Mouse (Mus musculus) frontal cortex, adult 2 months (tissue): ENCODE data around the gene Acot4. TPM values are rescaled to one million over a fixed set of nuclear protein-coding genes. Genes with fewer than 3 reads are reported as not detected.
A peak's percentile ranks its signal among the peaks of the same experiment; 100 is the strongest.
"Not testable (repeated sequence)": the region's sequence is repeated elsewhere in the genome, so short reads cannot be mapped to it uniquely, and the experiment has no call there.

Source experiments
- DNase-seq, 2 experiments: peaks; one replicate each; pipeline ENCODE4 v3.0.0; 2022; ENCODE audit warnings: low spot score in 1 of 2; ENCODE audit errors: extremely low spot score in 1 of 2
- polyA plus RNA-seq: library from polyadenylated mRNA; depleted of rRNA; stranded (reverse); fragments of >200 nt; gene quantifications from 2 replicates; pipeline ENCODE4 v1.2.3, GENCODE M21; 2012; rRNA removed

The Acot4 gene
- 1.8 and 2.0 TPM in 2 replicates for polyA plus RNA-seq

DNA sequence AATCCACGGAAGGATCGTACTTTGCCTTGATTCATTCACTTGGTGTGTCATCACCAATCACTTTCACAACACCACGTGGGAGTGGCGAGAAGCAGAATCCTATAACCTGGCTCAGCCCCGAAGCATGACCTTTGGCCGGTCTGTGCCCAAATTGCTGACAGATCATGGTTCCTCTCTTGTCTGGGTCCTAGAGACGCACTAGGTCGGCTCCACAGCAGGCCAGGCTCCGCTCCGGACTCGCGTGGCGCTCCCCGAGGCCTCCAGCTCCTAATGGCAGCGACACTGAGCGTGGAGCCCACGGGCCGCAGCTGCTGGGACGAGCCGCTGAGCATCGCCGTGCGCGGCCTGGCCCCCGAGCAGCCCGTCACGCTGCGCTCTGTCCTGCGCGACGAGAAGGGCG is at the start of gene Acot4:
Acot4 (plus strand) TSS at position 139 of the 400 bp plus-strand sequence.
- peak in 1 of 2 experiments; percentile 21 for DNase-seq

DNA sequence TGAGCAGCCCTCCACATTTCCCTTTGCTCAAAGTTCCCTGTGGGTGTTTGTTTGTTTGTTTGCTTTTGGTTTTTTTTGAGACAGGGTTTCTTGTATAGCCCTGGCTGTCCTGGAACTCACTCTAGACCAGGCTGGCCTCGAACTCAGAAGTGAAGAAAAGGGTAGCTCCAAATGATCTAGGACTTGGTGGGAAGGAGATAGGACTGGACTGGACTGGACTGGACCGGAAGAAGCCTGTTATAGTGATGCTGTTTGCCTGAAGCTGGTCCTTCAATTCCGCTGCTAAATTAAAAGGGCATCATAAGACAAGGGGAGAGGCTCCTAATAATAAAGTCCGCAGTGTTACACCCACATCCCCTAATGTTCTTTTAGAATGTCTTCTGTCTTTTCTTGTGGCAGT is 49.7 kb upstream of the Acot4 start:
- no peak for DNase-seq

DNA sequence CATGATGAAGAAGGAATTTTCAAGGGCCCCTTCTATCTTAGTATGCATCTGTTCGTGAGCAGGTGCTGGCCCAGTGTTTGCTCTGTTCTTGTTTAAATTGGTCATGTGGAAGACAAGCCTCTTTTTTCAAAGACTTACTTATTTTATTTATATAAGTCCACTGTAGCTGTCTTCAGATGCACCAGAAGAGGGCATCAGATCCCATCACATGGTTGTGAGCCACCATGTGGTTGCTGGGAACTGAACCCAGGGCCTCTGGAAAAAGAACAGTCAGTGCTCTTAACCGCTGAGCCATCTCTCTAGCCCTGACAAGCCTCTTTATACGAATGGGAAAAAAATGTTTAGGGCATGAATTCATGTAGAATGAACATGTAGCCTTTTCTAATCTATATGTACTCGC is 48.8 kb upstream of the Acot4 start:
- DNase-seq: no peak

DNA sequence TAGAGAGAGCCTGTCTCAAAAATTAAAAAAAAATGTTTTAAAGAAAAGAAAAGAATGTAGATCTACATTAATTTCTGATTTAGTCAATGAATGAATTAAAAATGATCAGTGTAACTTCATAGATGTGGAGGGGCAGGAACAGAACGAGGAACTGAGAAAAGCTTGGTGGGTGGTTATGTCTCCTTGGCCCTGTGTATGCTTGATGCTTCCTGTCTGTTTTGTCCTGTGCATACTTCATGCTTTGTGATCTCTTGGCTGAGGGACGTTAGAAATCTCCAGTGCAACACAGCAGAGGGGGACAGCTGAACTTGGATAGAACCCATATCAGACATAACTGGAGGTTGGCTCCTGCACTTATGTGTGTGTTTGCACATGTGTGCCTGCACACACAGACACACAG is 41.0 kb upstream of the Acot4 start:
- DNase-seq: no peak

DNA sequence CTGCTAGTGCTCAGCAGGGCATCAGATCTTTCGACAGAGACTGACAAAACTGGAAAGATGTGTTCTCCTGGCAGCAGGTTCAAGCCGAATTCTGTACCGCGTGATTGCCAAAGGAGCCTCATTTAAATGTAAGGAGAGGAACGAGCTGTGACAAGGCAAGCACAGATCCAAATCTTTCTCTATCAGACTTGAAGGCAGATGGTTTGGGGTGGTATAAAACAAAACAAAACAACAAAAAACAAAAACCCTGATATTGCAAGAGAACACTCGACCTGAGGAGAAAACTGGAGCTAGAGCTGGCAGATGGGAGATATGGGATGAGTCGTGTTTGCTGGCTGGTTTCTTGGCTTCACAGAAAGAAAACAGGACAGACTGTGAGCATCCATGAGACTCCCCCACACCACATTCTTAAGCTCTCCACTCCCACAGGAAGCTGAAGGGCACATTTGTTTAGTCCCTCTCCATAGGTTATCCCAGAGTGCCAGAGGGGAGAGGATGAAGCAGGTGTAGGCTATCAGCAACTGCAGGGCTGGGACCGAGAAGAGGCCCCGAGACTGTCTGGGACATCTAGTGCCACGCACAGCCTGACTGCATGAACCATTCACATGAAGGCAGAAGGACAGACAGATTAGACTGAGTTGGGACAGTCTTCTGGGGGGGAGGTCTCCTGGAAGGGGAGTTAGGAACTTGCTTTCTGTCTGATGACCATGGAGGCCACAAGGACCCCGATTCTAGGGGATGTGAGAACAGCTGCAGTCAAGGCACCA is 39.7 kb upstream of the Acot4 start:
- DNase-seq: no peak

DNA sequence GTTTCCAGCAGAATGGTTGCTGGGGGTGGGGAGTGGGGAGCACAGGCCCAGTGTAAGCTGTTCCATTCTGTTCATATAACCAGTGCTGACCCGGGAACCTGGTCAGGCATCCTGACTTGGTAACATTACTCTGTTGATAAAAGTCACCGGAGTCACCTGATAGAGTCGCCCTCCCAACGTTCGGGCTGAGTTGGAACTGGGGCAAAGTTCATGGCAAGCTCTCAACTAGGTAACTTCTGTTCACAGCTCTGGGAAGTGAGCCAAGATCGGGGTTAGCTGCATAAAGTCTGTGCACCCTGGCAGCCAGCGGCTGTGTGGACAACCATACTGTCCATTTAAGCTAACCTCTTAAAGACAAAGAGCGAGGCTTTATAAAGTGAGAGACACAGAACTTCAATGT is 38.9 kb upstream of the Acot4 start:
- not testable (repeated sequence) for DNase-seq

DNA sequence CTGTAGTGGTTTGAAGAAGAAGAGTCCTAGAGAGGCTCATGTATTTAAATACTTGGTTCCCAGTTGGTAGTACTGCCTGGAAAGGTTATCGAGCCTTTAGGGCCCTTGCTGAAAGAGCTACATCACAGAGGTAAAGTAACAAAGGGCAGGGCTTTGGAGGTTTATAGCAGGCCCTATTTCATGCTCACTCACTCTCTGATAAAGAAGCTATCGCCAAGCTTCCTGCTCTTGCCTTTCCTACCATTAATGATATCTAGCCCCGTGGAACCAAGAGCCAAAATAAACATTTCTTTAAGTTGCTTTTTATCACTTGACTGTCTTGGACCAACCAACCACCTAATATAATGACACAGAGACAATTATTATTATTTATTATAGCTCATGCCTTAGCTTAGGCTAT is 37.8 kb upstream of the Acot4 start:
- DNase-seq: no peak

DNA sequence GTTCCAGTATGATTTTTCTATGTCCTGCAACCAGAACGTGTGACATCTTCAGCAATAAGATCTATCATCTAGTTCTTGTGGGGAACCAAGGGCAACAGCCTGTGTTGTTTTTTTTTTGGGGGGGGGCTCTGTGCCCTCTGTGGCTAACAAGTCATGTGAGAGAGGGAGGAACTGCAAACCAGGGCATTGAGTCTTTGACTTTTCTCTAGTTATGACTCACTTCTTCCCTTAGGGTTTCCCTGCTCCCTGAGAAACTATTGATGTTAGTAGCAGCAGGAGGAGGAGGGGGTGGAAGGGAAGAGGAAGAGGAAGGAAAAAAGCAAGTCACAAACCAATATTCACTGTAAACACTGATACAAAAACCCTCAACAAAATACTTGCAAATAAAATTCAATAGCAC is 34.3 kb upstream of the Acot4 start:
- DNase-seq: no peak

DNA sequence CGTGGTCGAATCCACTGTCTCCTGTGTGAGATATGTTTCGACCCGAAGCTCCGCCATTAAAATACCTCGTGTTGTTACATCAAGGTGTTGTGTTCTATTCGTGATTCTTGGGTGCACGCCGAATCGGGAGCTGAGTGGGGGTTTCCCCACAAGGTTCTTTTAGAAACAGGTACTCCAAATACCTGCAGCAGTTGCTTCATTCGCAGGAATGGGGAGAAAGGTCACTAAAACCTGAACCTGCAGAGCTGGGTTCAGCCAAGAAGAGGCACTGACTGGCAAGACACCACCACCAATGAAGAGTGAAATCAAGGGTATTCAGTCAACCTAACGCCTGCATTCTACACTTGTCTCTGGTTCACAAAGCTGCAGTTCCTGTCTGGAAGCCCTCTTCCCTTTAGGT is 29.9 kb upstream of the Acot4 start:
- no peak for DNase-seq

DNA sequence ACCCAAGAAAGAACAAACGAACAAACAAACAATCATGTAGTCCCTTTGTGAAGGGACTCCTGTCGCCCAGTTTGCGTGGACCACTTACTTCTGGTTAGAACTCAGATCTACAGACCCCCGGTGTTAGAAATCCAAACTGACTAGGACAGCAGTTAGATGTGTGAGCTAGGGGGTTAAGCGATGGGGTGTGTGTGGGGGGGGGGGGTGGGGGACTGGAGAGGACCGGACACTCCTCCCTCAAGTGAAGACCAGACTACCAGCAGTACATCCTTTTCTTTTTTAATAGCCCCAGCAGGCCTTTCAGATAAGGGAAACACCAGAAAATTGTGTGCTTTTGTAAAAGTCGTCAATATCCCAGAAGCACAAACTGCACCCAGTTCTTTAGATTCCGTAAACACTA is 29.4 kb upstream of the Acot4 start:
- no peak for DNase-seq

DNA sequence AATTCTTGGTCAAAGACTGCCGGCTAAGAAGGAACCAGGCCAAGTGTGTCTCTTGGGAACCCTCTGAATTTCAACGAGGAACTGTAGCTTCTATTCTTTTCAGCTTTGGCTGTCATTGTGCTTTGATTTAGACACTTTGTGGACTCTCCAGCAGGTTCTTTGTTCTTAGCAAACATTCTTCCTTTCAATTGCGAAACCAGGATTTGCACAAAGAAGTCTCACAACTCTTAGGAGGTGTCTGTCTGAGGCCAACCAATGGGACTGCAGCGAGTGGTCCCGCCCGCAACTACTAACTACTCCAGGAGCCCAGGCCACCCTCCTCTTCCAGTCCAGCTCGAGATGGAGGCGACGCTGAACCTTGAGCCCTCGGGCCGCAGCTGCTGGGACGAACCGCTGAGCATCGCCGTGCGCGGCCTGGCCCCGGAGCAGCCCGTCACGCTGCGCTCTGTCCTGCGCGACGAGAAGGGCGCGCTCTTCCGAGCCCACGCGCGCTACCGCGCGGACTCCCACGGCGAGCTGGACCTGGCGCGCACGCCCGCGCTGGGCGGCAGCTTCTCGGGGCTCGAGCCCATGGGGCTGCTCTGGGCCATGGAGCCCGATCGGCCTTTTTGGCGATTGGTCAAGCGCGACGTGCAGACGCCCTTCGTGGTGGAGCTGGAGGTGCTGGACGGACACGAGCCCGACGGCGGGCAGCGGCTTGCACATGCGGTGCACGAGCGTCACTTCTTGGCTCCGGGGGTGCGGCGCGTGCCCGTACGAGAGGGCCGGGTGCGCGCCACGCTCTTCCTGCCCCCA is 28.8 kb upstream of the Acot4 start, which contains the start of gene Acot1:
Acot1 (plus strand) TSS at position 320 of the 795 bp plus-strand sequence.
- DNase-seq: peak; percentile 58 to 66

DNA sequence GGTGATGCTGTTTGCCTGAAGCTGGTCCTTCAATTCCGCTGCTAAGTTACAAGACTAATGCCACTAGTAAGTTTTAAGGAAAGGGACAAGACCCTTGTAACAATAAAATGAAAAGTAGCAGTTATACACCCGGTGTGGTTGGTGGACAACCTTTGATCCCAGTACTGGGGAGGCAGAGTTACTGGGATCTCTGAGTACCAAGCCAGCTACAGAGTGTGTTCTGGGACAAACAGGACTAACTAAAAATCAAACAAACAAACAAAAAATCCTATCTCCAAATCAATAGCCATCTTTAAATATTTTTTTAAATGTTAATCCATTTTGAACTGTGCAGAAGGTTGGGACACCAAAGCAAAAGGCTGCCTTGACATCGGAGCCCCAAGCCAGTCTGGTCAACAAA is 28.0 kb upstream of the Acot4 start:
- DNase-seq: no peak

DNA sequence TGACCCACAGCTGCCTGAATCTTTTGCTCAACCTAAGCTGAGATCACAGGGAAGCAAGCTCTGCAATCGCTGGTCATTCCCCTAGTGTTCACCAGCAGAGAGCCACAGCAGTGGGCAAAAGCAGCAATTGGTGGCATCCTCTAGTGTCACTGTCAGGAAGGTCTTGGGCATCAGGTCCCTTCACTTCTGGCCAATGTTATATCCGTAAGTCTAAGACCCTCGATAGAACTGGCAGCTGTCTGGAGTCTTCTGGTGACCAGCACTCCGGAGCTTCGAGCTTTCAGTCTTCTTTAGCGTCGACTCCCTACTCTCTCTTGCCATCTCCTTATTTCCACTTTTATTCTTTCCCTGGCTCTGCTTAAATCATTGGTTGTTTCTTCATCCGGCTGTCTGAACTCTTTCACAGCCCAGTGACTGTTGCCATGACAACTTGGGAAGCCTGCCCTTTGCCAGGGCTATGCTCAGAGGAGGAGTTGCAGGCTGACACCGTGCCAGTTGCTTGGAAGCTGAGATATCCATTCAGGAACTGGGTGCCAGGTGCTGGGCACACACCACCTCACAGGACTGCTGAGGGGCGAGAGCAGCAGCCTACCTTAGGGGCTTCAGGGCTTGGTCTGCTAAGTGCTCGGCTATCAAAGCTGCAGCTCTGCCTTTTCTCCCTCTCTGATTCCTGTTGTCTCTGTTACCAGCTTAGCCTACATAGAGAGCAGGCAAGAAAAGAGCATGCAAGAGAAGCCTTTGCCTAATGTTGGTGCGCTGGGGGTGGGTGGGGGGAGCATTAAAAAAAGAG is 26.7 kb upstream of the Acot4 start:
- peak; percentile 50 to 82 for DNase-seq

DNA sequence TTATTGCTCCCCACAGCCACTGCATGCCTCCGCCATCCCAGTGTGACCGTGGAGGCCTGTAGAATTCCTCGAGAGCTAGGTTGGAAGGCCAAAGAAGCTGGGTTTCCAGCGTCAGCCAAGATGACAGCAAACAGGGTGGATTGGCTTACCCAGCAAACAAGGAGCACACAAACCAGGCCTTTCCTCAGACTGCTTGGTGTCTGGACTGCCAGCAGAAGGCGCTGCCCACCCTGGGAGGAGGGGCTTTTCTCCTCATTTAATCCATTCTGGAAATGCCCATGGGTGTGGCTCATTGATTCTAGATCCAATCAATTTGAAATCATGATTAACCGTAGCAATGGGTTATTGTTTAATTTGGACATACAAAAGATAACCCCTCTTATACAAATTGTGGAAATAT is 25.0 kb upstream of the Acot4 start:
- DNase-seq: no peak

DNA sequence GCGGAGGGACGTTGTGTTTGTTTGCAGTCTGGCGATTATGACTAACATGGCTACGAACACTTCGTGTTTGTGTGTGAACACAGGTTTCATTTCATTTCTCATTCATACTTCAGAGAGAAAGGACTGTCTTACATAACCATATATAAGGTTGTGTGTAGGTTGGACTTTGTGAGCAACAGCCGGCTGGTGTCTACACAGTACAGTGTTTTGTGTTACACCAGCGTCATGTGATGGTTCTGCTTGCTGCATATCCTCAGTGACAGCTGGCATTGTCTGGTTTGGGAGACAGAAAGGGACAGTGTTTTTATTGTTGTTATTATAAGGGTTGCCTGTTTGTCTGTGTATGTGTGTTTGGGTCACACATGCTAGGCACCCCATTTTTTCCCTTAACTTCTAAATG is 24.5 kb upstream of the Acot4 start:
- peak in 1 of 2 experiments; percentile 49 for DNase-seq

DNA sequence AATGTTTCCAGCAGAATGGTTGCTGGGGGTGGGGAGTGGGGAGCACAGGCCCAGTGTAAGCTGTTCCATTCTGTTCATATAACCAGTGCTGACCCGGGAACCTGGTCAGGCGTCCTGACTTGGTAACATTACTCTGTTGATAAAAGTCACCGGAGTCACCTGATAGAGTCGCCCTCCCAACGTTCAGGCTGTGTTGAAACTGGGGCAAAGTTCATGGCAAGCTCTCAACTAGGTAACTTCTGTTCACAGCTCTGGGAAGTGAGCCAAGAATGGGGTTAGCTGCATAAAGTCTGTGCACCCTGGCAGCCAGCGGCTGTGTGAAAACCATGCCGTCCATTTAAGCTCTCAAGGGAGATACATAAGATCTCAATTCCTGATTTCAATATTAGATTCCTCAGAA is 17.7 kb upstream of the Acot4 start:
- not testable (repeated sequence) for DNase-seq

DNA sequence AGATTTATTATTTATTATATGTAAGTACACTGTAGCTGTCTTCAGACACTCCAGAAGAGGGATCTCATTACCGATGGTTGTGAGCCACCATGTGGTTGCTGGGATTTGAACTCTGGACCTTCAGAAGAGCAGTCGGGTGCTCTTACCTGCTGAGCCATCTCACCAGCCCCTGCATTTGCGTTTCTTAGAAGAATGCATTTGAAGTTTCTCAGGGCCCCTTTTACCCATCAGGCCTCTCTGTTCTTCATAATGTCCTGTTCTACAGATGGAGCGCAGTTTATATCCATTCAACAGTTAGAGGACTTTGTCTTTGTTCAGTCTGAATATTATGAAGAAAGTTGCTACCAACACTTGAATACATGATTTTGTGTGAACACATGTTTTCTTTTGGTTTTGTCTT is 15.9 kb upstream of the Acot4 start:
- not testable (repeated sequence) for DNase-seq

DNA sequence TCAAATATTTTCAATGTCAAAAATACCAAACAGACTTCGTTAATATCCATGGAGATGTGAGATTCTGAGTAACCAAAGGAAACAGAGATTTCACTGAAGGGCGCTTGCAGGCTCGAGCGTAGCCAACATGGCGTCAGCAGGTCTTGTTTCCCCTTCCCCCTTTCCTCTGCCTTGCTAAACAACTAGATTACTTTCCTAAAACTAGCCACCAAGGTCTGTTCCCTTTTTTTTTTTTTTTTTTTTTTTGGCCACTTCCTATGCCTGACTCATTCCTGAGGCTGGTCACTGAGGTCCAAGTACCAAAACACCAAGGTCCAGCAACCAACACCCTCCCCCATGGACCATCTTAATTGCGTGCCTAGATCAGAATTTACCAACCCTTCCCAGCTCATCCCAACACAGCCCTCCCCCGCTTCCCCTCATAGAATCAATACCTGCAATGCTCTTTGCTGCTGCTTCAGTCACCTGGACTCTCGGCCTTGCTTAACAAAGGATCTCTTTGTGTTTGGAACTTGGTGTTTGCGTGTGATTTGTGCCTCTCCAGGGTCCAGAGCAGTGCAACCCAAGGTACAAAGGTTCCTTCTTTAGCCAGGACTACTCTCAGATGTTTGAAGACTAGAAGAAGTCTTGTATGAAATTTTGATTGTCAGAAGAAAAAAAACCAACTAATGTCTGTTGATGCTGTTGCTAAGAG is 15.0 kb upstream of the Acot4 start:
- no peak for DNase-seq

DNA sequence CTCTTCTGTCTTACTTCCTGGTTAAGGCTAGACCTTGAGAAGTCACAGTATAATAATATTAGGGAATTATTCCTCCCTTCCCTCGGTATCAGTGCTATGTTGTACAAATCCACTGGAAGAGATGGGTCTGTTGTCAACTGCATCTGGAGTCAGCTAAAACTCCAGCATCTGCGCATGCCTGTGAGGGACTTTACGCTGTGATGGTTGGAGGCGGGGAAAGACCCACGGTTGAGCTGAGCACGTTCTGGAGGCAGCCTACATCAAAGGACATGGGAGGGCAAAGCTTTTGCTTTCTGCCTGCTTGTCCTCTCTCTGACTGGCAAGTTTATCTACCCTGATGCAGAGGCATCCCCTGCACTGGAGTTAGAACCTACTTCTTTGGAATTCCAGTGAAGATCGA is 12.3 kb upstream of the Acot4 start:
- DNase-seq: no peak

DNA sequence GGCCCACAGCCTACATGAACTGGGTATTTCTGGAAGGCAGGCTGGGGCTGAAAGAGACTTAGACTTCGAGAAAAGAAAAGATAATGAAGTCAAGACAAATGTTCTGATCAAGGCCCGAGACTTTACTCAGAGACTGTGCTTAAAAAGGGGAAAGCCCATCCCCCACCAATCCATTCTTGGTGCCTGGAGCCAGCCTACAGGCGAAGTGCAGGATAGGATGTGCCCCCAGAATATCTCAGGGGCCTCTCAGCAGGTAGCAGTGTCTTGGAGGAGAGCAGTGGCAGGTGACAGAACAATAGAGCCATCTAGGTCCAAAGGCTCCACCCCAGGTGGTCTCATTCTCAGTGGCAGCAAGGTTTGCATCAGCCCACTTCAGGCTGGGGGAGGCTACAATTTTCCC is 9.9 kb upstream of the Acot4 start:
- DNase-seq: not testable (repeated sequence)
